Comparison of ENCODE assay signal across 14 mouse cellular contexts in genomic region chr12:45030681-45031080, GRCm38 (mm10). TPM values are rescaled to one million over a fixed set of nuclear protein-coding genes. Genes with fewer than 3 reads are reported as not detected.
DNase-seq lines count a peak whose midpoint lies in the region.
"Had no signal": no experiment of that assay in that cellular context is flagged by ENCODE, and none has a peak within 500 bp of the region (broad histone marks: within the 10 kb centered on the region; RNA-seq: fewer than 3 reads in every experiment).

No protein-coding gene starts in this region.

- peak; percentile 14 to 53 for DNase-seq in left cerebral cortex, postnatal 25 days (ENCODE audit: low spot score in 2 of 2)
- no peak for DNase-seq in left cerebral cortex, postnatal 14 days (ENCODE audit: low spot score in 2 of 2)
- DNase-seq in layer of hippocampus, adult 18-20 months (ENCODE audit: low spot score in 2 of 2): peak; percentile 72 to 90
- peak; percentile 56 for DNase-seq in layer of hippocampus, adult 9-11 months
- no peak for DNase-seq in cerebellum, adult 9-10 months
- no peak for DNase-seq in adrenal gland, postnatal 25 days
- DNase-seq in c-Kit-positive CD71-positive TER-119-positive erythroid progenitor cells, embryonic 14.5 days (ENCODE audit: low spot score): no peak
- DNase-seq: adrenal gland, adult 2 months; adrenal gland, postnatal 36 days; cerebellum, adult 11-12 months; cerebellum, adult 9-11 months; cerebellum, postnatal 36 days; gastrocnemius, postnatal 14 days had no signal

- intact Hi-C loops in left cerebral cortex, postnatal 25 days (cut with DNase I): no loop called here
- intact Hi-C loops in left cerebral cortex, postnatal 14 days (cut with DNase I): no loop called here

RNA-seq across cellular contexts. Expression of gene Stxbp6, which starts 43.8 kb away (rescaled TPM):
- 10 to 100 TPM; 52.2 to 67.1 TPM for total RNA-seq in left cerebral cortex, postnatal 25 days (2021)
- total RNA-seq in left cerebral cortex, postnatal 14 days (2021): 10 to 100 TPM; 50.1 to 55.3 TPM
- 10 to 100 TPM; 83.9 to 91.9 TPM for total RNA-seq in layer of hippocampus, adult 18-20 months (2021)
- 21.9 and 23.7 TPM in 2 replicates for total RNA-seq in adrenal gland, postnatal 25 days (2021)
- total RNA-seq: CH12.LX had no signal

Comparison
In these comparisons a context has a peak if more than half of its experiments do, and no peak if none do; other contexts are left out.
1. DNase-seq: peak in left cerebral cortex, postnatal 25 days (2 of 2), layer of hippocampus, adult 18-20 months (2 of 2) and layer of hippocampus, adult 9-11 months (single experiment); none in left cerebral cortex, postnatal 14 days (0 of 2), cerebellum, adult 9-10 months (single experiment), adrenal gland, postnatal 25 days (single experiment) and c-Kit-positive CD71-positive TER-119-positive erythroid progenitor cells, embryonic 14.5 days (single experiment).